Mouse (Mus musculus) thymus, postnatal 36 days (tissue): ENCODE measurements around the gene Kng1.
"Not testable (repeated sequence)": the region's sequence is repeated elsewhere in the genome, so short reads cannot be mapped to it uniquely, and the experiment has no call there.

Source experiments
- DNase-seq, 2 experiments: peaks; one replicate each; pipeline ENCODE4 v3.0.0; 2022; ENCODE audit warnings: mixed read lengths in 2 of 2

Kng1 gene

GRCm38 (mm10) chr16:23095581-23095980, 37.9 kb downstream of the Kng1 start:
- not testable (repeated sequence) for DNase-seq

GRCm38 (mm10) chr16:23096886-23097285, 39.2 kb downstream of the Kng1 start:
- not testable (repeated sequence) for DNase-seq

GRCm38 (mm10) chr16:23097290-23098104, 39.8 kb downstream of the Kng1 start:
- not testable (repeated sequence) for DNase-seq

- DNase-seq: not testable (repeated sequence)
Measured at GRCm38 (mm10) chr16:23098105-23098452, 40.4 kb downstream of the Kng1 start.

- no peak for DNase-seq
Measured at GRCm38 (mm10) chr16:23099632-23100031, 42.0 kb downstream of the Kng1 start.

GRCm38 (mm10) chr16:23100099-23100575, 42.5 kb downstream of the Kng1 start:
- no peak for DNase-seq

- no peak for DNase-seq
Measured at GRCm38 (mm10) chr16:23100613-23101012, 42.9 kb downstream of the Kng1 start.

- peak; percentile 57 to 68 for DNase-seq
Measured at GRCm38 (mm10) chr16:23102340-23103037, 44.8 kb downstream of the Kng1 start.

GRCm38 (mm10) chr16:23103038-23103745, 45.5 kb downstream of the Kng1 start:
- DNase-seq: no peak

- DNase-seq: no peak
Measured at GRCm38 (mm10) chr16:23103841-23104240, 46.2 kb downstream of the Kng1 start.

- DNase-seq: no peak
Measured at GRCm38 (mm10) chr16:23106121-23106520, 48.5 kb downstream of the Kng1 start.

GRCm38 (mm10) chr16:23107231-23107942, 49.7 kb downstream of the Kng1 start, which contains the start of gene Eif4a2:
Eif4a2 (plus strand) TSS chr16:23107444.
- peak; percentile 92 to 93 for DNase-seq

GRCm38 (mm10) chr16:23107946-23108759, 50.5 kb downstream of the Kng1 start:
- peak; percentile 83 to 89 for DNase-seq

GRCm38 (mm10) chr16:23108943-23109342, 51.3 kb downstream of the Kng1 start:
- DNase-seq: no peak

GRCm38 (mm10) chr16:23109350-23110280, 52.0 kb downstream of the Kng1 start:
- DNase-seq: no peak

- DNase-seq: no peak
Measured at GRCm38 (mm10) chr16:23112348-23112747, 54.7 kb downstream of the Kng1 start.

- DNase-seq: no peak
Measured at GRCm38 (mm10) chr16:23112861-23113435, 55.3 kb downstream of the Kng1 start.

GRCm38 (mm10) chr16:23113903-23114302, 56.2 kb downstream of the Kng1 start:
- no peak for DNase-seq

- DNase-seq: no peak
Measured at GRCm38 (mm10) chr16:23114339-23115171, 56.9 kb downstream of the Kng1 start.
